Mouse (Mus musculus) MEL (cell line): ENCODE measurements around the gene Bach1. TPM values are rescaled to one million over a fixed set of nuclear protein-coding genes. Genes with fewer than 3 reads are reported as not detected.

Experiments
- DNase-seq: peaks from one replicate; pipeline ENCODE4 v3.0.0; 2011; ENCODE audit warnings: low read depth, low spot score
- H3K27ac ChIP-seq: 2 replicates; pipeline ENCODE4 v1.5.1; 2012; ENCODE audit warnings: low read depth, mild to moderate bottlenecking, control low read depth, low read length, moderate library complexity; ENCODE audit not compliant: control insufficient read depth
- H3K27me3 ChIP-seq, 2 experiments: fragments of 150-350 bp in 1 of 2; sonication (generic) in 1 of 2; 2 replicates each; pipeline ENCODE4 v1.6.1; 2012; ENCODE audit warnings: low read length in 2 of 2, mild to moderate bottlenecking in 2 of 2, improper control_type of control experiment in 1 of 2, moderate library complexity in 1 of 2; ENCODE audit not compliant: insufficient read depth in 2 of 2, control insufficient read depth in 1 of 2
- H3K36me3 ChIP-seq, 2 experiments: 2 replicates each; pipeline ENCODE4 v1.6.1; 2012 to 2014; ENCODE audit warnings: low read length in 2 of 2, improper control_type of control experiment in 1 of 2, inconsistent platforms in 1 of 2, mild to moderate bottlenecking in 1 of 2; ENCODE audit not compliant: insufficient read depth in 2 of 2, control insufficient read depth in 1 of 2
- H3K4me1 ChIP-seq, 2 experiments: fragments of 150-350 bp in 1 of 2; sonication (generic) in 1 of 2; 2 replicates each; pipeline ENCODE4 v1.6.1; 2012; ENCODE audit warnings: low read length in 2 of 2, improper control_type of control experiment in 1 of 2, mild to moderate bottlenecking in 1 of 2; ENCODE audit not compliant: insufficient read depth in 2 of 2, control insufficient read depth in 1 of 2
- H3K4me3 ChIP-seq, 2 experiments: fragments of 150-350 bp in 1 of 2; sonication (generic) in 1 of 2; 2 replicates each; pipeline ENCODE4 v1.5.1; 2012; ENCODE audit warnings: low read depth in 2 of 2, low read length in 2 of 2, mild to moderate bottlenecking in 2 of 2, moderate library complexity in 2 of 2, control low read depth in 1 of 2, improper control_type of control experiment in 1 of 2; ENCODE audit not compliant: control insufficient read depth in 1 of 2, insufficient read depth in 1 of 2
- H3K79me2 ChIP-seq: 2 replicates; pipeline ENCODE4 v1.6.1; 2012; ENCODE audit warnings: mild to moderate bottlenecking, low read length, moderate library complexity; ENCODE audit not compliant: control insufficient read depth, poor library complexity, insufficient read depth
- H3K9ac ChIP-seq: 2 replicates; pipeline ENCODE4 v1.6.1; 2012; ENCODE audit warnings: low read depth, mild to moderate bottlenecking, control low read depth, low read length, moderate library complexity; ENCODE audit not compliant: control insufficient read depth, poor library complexity, severe bottlenecking
- H3K9me3 ChIP-seq: fragments of 150-350 bp; sonication (generic); replicated peaks from 2 replicates; pipeline ENCODE4 v1.6.1; 2012; ENCODE audit warnings: mild to moderate bottlenecking, low read length, improper control_type of control experiment, moderate library complexity; ENCODE audit not compliant: insufficient read depth
- BHLHE40 ChIP-seq: IDR thresholded peaks from 2 replicates; pipeline ENCODE4 v1.6.1; 2012; ENCODE audit warnings: low read depth, mild to moderate bottlenecking, inconsistent platforms, low read length, improper control_type of control experiment, borderline replicate concordance
- CHD1 ChIP-seq: IDR thresholded peaks from 2 replicates; pipeline ENCODE4 v1.6.1; 2012; ENCODE audit warnings: low read depth, mild to moderate bottlenecking, inconsistent platforms, low read length, improper control_type of control experiment
- CHD2 ChIP-seq: IDR thresholded peaks from 2 replicates; pipeline ENCODE4 v1.6.1; 2011; ENCODE audit warnings: low read length, improper control_type of control experiment
- E2F4 ChIP-seq: IDR thresholded peaks from 2 replicates; pipeline ENCODE4 v1.6.1; 2011; ENCODE audit warnings: low read depth, low read length, improper control_type of control experiment, borderline replicate concordance
- ELF1 ChIP-seq: IDR thresholded peaks from 2 replicates; pipeline ENCODE4 v1.6.1; 2014; ENCODE audit warnings: low read depth, mild to moderate bottlenecking, inconsistent platforms, low read length, improper control_type of control experiment, moderate library complexity
- EP300 ChIP-seq, 2 experiments: IDR thresholded peaks; 2 replicates each; pipeline ENCODE4 v1.6.1; 2011; ENCODE audit warnings: improper control_type of control experiment in 2 of 2, low read length in 2 of 2, low read depth in 1 of 2, mild to moderate bottlenecking in 1 of 2
- ETS1 ChIP-seq: IDR thresholded peaks from 2 replicates; pipeline ENCODE4 v1.6.1; 2012; ENCODE audit warnings: low read depth, mild to moderate bottlenecking, inconsistent platforms, low read length, improper control_type of control experiment, moderate library complexity
- GABPA ChIP-seq: IDR thresholded peaks from 2 replicates; pipeline ENCODE4 v1.6.1; 2012; ENCODE audit warnings: low read depth, mild to moderate bottlenecking, inconsistent platforms, low read length, improper control_type of control experiment, moderate library complexity
- GATA1 ChIP-seq: IDR thresholded peaks from 2 replicates; pipeline ENCODE4 v1.6.1; 2011; ENCODE audit warnings: low read depth, low read length, improper control_type of control experiment
- JUND ChIP-seq: IDR thresholded peaks from 2 replicates; pipeline ENCODE4 v1.6.1; 2011; ENCODE audit warnings: low read depth, mild to moderate bottlenecking, improper control_type of control experiment, low read length
- MAFK ChIP-seq: IDR thresholded peaks from 2 replicates; pipeline ENCODE4 v1.6.1; 2011; ENCODE audit warnings: low read depth, mild to moderate bottlenecking, low read length, improper control_type of control experiment, borderline replicate concordance
- MAX ChIP-seq: IDR thresholded peaks from 2 replicates; pipeline ENCODE4 v1.6.1; 2011; ENCODE audit warnings: low read length, improper control_type of control experiment
- MAZ ChIP-seq: IDR thresholded peaks from 2 replicates; pipeline ENCODE4 v1.6.1; 2012; ENCODE audit warnings: low read depth, mild to moderate bottlenecking, inconsistent platforms, low read length, improper control_type of control experiment
- MEF2A ChIP-seq: IDR thresholded peaks from 2 replicates; pipeline ENCODE4 v1.6.1; 2014; ENCODE audit warnings: low read depth, mild to moderate bottlenecking, inconsistent platforms, low read length, improper control_type of control experiment; ENCODE audit not compliant: poor library complexity, insufficient replicate concordance, severe bottlenecking; ENCODE audit errors: extremely low read depth
- MXI1 ChIP-seq: IDR thresholded peaks from 2 replicates; pipeline ENCODE4 v1.6.1; 2011; ENCODE audit warnings: mild to moderate bottlenecking, low read depth, low read length, improper control_type of control experiment
- MYC ChIP-seq: IDR thresholded peaks from 2 replicates; pipeline ENCODE4 v1.6.1; 2011; ENCODE audit warnings: low read depth, mild to moderate bottlenecking, low read length, improper control_type of control experiment, moderate library complexity
- NELFE ChIP-seq: IDR thresholded peaks from 2 replicates; pipeline ENCODE4 v1.6.1; 2011; ENCODE audit warnings: low read depth, low read length, improper control_type of control experiment
- NRF1 ChIP-seq: IDR thresholded peaks from 2 replicates; pipeline ENCODE4 v1.6.1; 2014; ENCODE audit warnings: low read depth, mild to moderate bottlenecking, inconsistent platforms, low read length, improper control_type of control experiment, moderate library complexity; ENCODE audit not compliant: poor library complexity, insufficient read depth, severe bottlenecking
- POLR2A ChIP-seq, 2 experiments: IDR thresholded peaks; 2 replicates each; pipeline ENCODE4 v1.6.1; 2011 to 2012; ENCODE audit warnings: low read length in 2 of 2, mild to moderate bottlenecking in 2 of 2, control low read depth in 1 of 2, improper control_type of control experiment in 1 of 2, low read depth in 1 of 2, moderate library complexity in 1 of 2; ENCODE audit not compliant: control insufficient read depth in 1 of 2, insufficient read depth in 1 of 2, poor library complexity in 1 of 2
- POLR2AphosphoS2 ChIP-seq: IDR thresholded peaks from 2 replicates; pipeline ENCODE4 v1.6.1; 2011; ENCODE audit warnings: low read length, improper control_type of control experiment
- RAD21 ChIP-seq: IDR thresholded peaks from 2 replicates; pipeline ENCODE4 v1.6.1; 2011; ENCODE audit warnings: mild to moderate bottlenecking, low read depth, low read length, improper control_type of control experiment
- SIN3A ChIP-seq: IDR thresholded peaks from 2 replicates; pipeline ENCODE4 v1.6.1; 2012; ENCODE audit warnings: low read length, improper control_type of control experiment, inconsistent platforms
- SMC3 ChIP-seq: IDR thresholded peaks from 2 replicates; pipeline ENCODE4 v1.6.1; 2011; ENCODE audit warnings: low read depth, low read length, improper control_type of control experiment
- TBP ChIP-seq: IDR thresholded peaks from 2 replicates; pipeline ENCODE4 v1.8.0; 2011; ENCODE audit warnings: low read depth, low read length, improper control_type of control experiment
- USF1 ChIP-seq: IDR thresholded peaks from 2 replicates; pipeline ENCODE4 v1.6.1; 2014; ENCODE audit warnings: low read depth, mild to moderate bottlenecking, inconsistent platforms, low read length, improper control_type of control experiment, moderate library complexity
- USF2 ChIP-seq, 2 experiments: IDR thresholded peaks; 2 replicates each; pipeline ENCODE4 v1.6.1; 2011 to 2012; ENCODE audit warnings: improper control_type of control experiment in 2 of 2, low read length in 2 of 2, borderline replicate concordance in 1 of 2, inconsistent platforms in 1 of 2, low read depth in 1 of 2, mild to moderate bottlenecking in 1 of 2; ENCODE audit not compliant: insufficient read depth in 1 of 2
- ZC3H11A ChIP-seq: IDR thresholded peaks from 2 replicates; pipeline ENCODE4 v1.6.1; 2012; ENCODE audit warnings: low read depth, mild to moderate bottlenecking, inconsistent platforms, low read length, improper control_type of control experiment
- ZKSCAN1 ChIP-seq: IDR thresholded peaks from 2 replicates; pipeline ENCODE4 v1.6.1; 2012; ENCODE audit warnings: low read depth, mild to moderate bottlenecking, inconsistent platforms, low read length, improper control_type of control experiment, moderate library complexity
- ZMIZ1 ChIP-seq: IDR thresholded peaks from 2 replicates; pipeline ENCODE4 v1.6.1; 2012; ENCODE audit warnings: low read depth, mild to moderate bottlenecking, inconsistent platforms, low read length, improper control_type of control experiment, moderate library complexity
- ZNF384 ChIP-seq: IDR thresholded peaks from 2 replicates; pipeline ENCODE4 v1.6.1; 2012; ENCODE audit warnings: low read depth, mild to moderate bottlenecking, inconsistent platforms, low read length, improper control_type of control experiment
- polyA plus RNA-seq, 2 experiments: library from polyadenylated mRNA; stranded (reverse) in 1 of 2; unstranded in 1 of 2; fragments of >175 nt in 1 of 2; fragments of >200 nt in 1 of 2; gene quantifications; 2 replicates each; pipeline versions ENCODE4 v1.2.1 to v1.2.4; 2012; ENCODE audit warnings: low replicate concordance in 2 of 2, low read depth in 1 of 2; ENCODE audit not compliant: insufficient read length in 2 of 2, insufficient read depth in 1 of 2, missing spikeins in 1 of 2
- total RNA-seq: library from RNA; depleted of rRNA; stranded (reverse); fragments of 300-350 nt; gene quantifications from 2 replicates; pipeline ENCODE4 v1.2.3, GENCODE M21; 2012

Gene Bach1
- total and polyA plus RNA-seq, 3 experiments = 20.5 to 21.1 TPM; not detected in 1

- DNase-seq = no peak
- Histone ChIP-seq H3K4me3 (no peak overlapping the region), H3K9ac (no peak overlapping the region), H3K36me3 (peaks cover 0 to 9% of the 10 kb centered on the region in 2 experiments; a peak in 2 of 4 replicates), H3K27ac (no peak overlapping the region), H3K79me2 (no peaks in the 10 kb centered on the region), H3K9me3 (no peaks in the 10 kb centered on the region), H3K27me3 (no peaks in the 10 kb centered on the region), H3K4me1 (peaks cover 4 to 14% of the 10 kb centered on the region in 2 experiments)
- TF ChIP-seq MAFK (no peak), MAZ (no peak), MEF2A (no peak), GATA1 (no peak), JUND (no peak), NRF1 (no peak), POLR2AphosphoS2 (no peak), EP300 (IDR thresholded peaks at IDR 0.05; ENCODE audit: low read depth in 1 of 2, low read length in 2 of 2) (no peak), ELF1 (no peak), RAD21 (no peak), MYC (no peak)
These were observed 6.2 kb upstream of the Bach1 start for GRCm38 (mm10) chr16:87692591-87692990.

DNA sequence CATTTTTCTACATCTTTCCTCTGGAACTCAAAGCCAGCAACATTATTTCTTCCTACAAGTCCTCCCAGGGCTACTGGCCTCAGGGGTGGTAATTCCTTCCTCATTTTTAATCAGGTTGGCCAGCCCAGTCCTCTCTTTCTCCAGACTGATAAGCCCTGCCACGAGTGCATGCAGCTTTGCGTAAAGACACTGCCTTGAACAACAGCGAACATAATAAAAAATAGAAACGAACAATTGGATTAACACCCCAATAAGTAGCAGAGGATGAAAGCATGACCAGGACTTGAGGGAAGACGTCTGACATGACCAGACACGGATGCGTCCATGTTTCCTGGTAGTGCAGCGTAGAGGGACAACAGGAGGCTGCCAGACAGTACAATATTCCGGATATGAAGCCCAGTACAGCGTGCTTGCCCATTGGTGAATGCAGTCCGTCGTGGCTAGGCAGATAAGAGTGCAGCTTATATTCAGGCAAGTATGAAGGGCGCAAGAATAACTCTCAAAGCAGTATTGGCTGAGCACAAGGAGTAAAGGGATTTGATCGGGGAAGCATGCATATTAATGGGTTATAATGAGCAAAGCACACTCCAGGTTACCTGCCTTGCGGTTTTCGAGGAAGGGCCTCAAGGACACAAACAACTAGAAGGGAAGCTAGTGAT lies 909 bp upstream of the Bach1 start:
- Histone ChIP-seq H3K27ac (peak overlapping the region; percentile 75), H3K9ac (peak overlapping the region; percentile 24), H3K36me3 (peaks cover 0 to 10% of the 10 kb centered on the region in 2 experiments; a peak in 2 of 4 replicates), H3K9me3 (no peaks in the 10 kb centered on the region), H3K4me3 (peak overlapping the region; percentile 24 to 65), H3K4me1 (peaks cover 4 to 14% of the 10 kb centered on the region in 2 experiments), H3K79me2 (peaks cover 29% of the 10 kb centered on the region), H3K27me3 (no peaks in the 10 kb centered on the region)
- DNase-seq = peak; percentile 91
- TF ChIP-seq CHD1 = no peak
- no peak for TF ChIP-seq RAD21
- peak; percentile 84 for TF ChIP-seq MXI1
- TF ChIP-seq CHD2 = no peak
- TF ChIP-seq POLR2A (IDR thresholded peaks at IDR 0.05; ENCODE audit: control insufficient read depth in 1 of 2, insufficient read depth in 1 of 2, low read depth in 1 of 2, low read length in 2 of 2, poor library complexity in 1 of 2) = peak in 1 of 2 experiments; percentile 47; a peak in 3 of 4 replicates
- TF ChIP-seq NELFE = peak; percentile 49; the same call in 1 of the 2 replicates
- peak; percentile 88 for TF ChIP-seq TBP
- peak; percentile 70 for TF ChIP-seq GATA1
- peak; percentile 73 for TF ChIP-seq MYC
- TF ChIP-seq SIN3A = peak; percentile 72; the same call in 1 of the 2 replicates
- TF ChIP-seq SMC3 = no peak
- TF ChIP-seq ZNF384 = no peak
- TF ChIP-seq ZMIZ1 = 0 out of 2 replicates have a peak, but pooled peaks have one; percentile 48
- no peak for TF ChIP-seq USF1
- TF ChIP-seq E2F4 = no peak
- TF ChIP-seq NRF1 = no peak
- TF ChIP-seq MAFK = no peak
- TF ChIP-seq ETS1 = peak; percentile 78
- peak; percentile 65; the same call in 1 of the 2 replicates for TF ChIP-seq MAX
- TF ChIP-seq ZKSCAN1 = no peak
- no peak; the same call in 1 of the 2 replicates for TF ChIP-seq BHLHE40
- TF ChIP-seq EP300 (IDR thresholded peaks at IDR 0.05; ENCODE audit: low read depth in 1 of 2, low read length in 2 of 2) = peak; percentile 81 to 84
- TF ChIP-seq ZC3H11A = no peak
- TF ChIP-seq GABPA = no peak
- TF ChIP-seq USF2 (IDR thresholded peaks at IDR 0.05; ENCODE audit: borderline replicate concordance in 1 of 2, insufficient read depth in 1 of 2, low read depth in 1 of 2, low read length in 2 of 2) = no peak
